Mouse (Mus musculus) induced T-regulatory cell, adult 2 months (primary cell): ENCODE results near the gene Frmd4b.

Experiments
- DNase-seq: peaks from one replicate; pipeline ENCODE4 v3.0.0-alpha.2; 2012; ENCODE audit warnings: low read depth

Gene Frmd4b

DNA sequence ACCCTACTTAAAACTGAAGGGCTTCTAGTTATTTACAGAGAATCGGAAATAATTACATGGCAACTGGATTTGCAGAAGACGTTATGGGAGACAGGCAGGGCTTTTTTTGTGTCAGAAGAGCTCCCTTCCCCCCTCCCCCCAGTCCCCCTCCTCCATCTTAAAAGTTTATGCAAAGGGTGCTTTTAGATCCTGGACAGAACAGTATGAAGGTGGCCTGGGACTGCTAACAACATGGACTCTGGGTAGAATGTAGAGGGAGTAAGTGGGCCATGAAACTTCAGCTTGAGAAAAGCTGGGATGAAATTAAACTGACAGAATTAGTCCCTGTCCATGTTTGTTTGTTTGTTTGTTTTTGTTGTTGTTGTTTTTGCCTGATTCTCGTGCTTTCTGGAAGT is 304.8 kb downstream of the Frmd4b start:
- no peak for DNase-seq

DNA sequence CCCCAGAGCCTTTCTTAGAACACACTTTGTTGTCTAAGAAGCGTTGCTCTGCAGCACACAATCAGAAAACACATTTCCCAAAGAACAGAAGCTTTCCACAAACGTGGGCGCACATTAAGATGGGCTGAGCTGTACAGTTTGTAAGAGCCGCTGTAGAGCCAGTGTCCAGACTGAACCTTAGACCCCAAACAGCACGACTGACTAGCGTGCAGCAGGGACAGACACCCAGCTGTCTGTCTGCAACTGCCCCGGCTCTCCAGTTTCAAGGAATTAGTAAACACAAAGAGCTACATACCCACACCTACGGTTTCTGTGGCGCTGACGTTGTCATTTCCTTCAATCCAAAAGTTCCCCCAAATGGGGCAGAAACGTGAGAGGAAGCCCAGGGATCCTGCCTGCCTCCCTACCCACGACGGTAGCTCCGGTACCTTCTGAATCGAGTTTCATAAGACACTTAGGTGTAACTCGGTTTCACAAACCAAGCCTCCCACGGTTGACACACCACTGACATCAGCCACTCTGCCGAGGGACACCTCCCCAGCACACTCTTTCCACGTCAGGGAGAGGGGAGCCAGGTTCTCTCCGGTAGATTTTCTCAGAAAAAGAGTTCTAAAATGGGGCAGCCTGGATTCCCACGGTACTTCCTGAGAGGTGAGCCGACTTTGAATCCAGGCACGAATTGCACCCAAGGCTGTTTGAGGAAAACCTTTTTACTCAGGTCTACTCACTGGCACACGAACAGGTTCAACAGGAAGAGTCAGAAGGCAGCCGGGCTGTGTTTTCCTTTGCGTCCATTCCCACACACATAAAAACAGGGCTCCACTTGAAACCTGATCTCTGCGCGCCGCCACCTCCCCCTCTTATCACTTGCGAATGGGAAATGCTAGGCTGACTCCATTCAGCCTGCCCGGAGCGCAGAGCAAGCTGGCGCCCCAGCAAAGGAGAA is 305.5 kb downstream of the Frmd4b start:
- DNase-seq: peak; percentile 88

DNA sequence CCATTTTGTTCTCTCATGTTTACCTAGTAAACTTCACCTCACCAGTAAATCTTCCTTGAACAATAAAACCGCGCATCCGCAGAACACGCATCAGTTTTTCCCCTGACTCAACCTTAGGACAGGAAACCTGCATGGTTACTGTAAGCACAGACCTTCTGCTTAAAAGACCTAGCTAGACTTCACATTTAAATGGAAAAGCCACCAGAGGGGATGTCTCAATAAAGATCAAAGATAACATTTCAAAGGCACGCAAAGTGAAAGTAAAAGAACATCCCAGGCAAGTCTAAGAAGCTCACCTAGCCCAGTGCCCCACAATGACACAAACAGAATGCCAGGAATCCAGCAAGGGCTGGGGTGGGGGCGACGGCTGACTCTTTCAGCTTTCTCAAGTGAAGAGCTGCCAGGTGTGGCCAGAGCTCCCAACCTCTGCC is 306.4 kb downstream of the Frmd4b start:
- peak; percentile 90 for DNase-seq

DNA sequence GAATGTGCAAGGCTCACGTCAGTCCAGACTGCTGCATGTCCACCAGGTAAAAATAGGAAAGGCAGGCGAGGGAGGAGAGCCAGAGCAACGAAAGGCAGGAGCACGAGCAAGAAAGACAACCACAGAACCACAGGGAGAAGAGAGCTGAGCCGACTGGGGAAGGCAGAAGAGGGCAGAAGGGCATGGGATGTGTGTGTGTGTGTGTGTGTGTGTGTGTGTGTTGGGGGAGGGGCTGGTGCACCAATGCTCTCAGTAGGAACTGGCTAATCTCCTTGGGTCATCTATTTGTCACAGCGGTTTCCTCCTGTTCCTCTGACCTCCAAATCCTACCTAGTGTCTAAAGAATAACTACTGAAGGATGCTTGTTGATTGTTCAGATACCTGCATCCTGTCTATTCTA is 308.2 kb downstream of the Frmd4b start:
- DNase-seq: no peak

DNA sequence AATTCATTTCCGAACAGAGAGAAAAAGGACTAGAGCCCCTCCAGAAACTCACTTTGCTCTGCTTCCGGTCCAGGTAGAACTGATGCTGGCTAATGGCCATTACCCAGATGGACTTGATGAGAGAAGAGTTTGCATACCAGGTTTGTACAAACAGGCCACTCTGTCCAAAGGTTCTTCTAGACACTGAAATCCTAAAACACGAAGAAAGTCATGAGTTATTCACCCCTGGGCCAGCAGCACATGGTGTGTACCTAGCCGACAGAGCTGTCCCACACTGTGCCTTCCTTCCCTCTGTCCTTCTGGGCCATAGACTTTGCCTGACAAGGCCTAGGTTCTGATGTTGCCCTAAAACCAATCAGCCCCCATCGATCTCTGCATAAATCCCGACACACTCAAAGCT is 308.8 kb downstream of the Frmd4b start:
- DNase-seq: no peak

DNA sequence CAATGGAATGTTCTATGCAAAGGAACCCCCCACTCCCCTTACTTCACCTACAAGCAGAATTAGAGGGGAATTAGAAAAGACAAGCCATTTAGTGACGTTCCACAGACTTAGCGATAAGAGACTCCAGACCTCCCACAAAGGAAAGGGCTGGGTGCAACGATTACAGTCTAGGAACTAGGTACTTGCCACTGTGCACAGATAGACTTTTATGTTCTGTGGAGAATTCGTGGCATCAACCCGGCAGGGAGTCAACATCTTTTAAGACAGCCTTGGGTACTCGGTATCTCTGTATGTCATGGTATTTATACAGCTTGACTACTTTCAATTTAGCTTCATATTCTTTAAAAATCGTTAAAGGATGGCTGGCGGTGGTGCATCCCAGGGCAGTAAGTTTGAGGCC is 310.1 kb downstream of the Frmd4b start:
- DNase-seq: no peak

DNA sequence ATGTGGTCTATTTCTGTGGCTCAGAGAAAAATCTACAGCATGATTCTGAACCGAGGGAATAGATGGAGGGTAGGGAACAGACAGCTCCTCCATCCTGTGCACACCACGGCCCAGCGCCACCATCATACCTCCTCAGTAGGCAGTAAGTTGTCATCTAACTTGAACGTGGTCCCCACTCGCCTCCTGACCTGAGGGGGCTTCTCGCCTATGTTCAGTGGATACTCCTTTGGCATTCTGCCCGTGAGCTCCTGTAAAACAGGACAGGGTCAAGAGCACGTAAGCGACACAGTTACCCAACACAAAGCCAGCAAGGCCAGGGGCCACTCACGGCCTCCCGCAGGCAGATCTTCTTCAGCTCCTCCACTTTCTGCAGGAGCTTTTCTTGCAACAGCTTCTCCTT is 311.0 kb downstream of the Frmd4b start:
- no peak for DNase-seq

DNA sequence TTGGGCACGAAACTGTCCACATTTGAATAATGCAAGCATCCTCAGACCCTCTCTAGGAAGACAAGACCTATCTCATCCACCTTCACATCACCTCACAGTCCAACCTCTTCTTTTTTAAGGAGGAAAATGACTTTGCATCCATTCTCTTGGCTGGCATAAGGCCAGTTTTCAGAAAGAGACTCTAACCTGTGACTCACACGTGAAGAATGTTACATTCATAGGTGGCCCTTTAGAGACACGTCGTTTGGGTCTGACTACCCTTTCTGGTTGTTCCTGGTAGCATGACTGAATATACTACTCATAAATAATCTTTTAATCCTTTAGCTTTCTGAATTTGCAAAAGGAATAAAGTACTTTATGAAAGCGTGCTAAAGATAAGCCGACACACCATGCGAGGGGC is 311.9 kb downstream of the Frmd4b start:
- DNase-seq: no peak

DNA sequence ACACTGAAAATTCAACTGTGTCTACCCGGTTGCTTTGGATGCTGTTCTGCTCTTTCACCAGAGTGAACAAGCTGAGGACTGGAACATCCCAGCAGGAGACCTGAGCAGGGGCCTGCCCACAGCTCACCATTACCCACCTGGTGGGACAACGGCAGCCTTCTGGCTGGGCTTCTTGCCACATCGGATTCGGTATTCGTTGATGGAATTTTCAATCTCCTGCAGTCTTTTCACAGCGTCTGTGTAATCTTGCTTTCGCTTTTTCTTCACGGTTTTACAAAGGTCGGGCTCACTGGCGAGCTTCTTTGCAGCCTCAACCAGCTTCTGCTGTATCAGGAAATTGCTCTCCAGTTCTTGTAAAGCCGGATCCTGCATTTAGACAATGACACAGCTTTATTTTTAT is 312.3 kb downstream of the Frmd4b start:
- no peak for DNase-seq

DNA sequence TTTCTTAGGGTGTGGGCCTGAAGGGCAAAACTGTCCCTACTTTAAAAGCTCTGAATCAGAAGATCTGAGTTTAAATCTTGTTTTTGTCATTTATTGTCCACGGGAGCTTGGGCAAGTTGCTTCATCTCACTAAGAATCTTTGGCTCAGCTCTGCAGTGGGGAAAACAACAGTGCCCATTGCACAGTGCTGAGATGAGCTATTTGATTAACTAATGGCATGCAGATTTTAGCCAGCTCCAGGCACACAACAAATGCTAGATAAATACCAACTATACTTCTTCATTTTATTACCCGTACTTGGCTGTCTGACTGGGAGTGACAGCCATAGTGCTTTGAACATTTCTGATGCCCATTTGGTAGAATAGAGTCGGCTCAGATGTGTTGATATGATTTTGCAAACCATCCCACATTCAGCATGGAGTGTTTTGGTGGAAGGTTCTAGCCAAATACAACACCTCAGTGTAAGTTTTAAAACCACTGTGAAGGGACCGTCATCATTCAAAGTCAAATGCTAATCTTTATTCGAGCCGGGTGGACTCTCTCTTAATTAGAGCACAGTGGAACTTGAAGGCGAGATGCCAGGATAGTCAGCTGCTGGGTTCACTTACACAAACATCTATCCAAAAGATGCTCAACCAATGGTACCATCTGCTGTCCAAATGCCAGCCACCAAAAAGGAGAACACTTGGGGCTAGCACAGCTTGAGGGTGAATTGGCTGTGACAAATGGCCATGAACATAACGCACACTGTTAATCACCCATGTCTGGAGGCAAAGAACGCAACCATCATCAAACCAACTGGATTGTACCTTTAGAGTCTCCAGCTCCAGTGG is 313.8 kb downstream of the Frmd4b start:
- no peak for DNase-seq

DNA sequence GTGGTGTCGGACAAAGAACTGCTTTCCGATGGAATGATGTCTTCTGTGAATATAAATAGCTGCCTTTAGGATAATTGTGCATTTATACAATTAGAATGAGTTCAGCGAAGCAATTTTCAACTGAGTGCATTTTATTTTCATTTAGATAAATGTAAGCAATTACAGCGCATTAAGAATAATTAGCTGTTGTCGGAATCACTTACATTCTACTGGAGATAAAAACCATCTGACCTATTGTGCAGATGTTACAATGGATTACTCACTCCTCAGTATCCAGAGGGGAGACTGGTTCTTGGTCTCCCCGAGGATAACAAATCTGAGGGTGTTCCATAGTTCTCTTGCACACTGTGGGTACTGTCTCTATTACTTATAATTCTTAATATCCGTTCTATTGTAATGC is 315.0 kb downstream of the Frmd4b start:
- DNase-seq: no peak

DNA sequence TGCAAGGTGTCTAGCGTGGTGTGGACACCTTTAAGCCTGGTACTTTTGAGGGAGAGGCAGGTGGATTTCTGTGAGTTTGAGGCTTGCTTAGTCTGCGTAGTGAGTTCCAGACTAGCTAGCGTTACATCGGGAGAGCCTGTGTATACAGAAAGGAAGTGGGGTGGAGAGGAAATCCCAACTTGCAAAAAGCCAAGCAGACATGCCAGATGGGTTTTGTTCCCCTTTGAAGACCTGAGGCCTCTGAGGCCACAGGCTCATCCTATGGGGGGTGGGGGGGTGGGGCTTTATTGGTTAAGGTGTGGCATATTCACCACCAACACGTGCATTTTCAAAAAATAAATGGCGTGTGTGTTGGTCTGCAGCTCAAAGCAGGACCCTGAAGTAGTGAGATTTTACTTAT is 316.7 kb downstream of the Frmd4b start:
- DNase-seq: no peak

DNA sequence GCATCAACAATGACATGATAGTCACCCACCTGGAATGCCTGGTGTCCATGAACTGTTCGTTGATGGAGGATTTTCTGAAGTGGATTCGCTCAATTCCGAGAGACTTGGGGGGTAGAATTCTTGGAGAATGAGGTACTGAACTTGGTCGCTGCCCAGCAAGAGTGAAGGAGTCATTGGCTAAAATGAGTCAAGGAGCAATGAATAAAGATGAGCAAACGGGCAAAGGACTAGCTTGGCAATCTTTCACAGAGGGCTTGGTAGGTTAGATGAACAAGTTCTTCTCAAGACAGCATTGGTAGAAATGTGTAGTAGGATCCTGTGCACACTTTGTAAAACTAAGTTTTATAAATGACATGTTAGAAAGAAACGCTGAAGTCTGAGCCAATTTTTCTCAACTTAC is 317.2 kb downstream of the Frmd4b start:
- DNase-seq: no peak

DNA sequence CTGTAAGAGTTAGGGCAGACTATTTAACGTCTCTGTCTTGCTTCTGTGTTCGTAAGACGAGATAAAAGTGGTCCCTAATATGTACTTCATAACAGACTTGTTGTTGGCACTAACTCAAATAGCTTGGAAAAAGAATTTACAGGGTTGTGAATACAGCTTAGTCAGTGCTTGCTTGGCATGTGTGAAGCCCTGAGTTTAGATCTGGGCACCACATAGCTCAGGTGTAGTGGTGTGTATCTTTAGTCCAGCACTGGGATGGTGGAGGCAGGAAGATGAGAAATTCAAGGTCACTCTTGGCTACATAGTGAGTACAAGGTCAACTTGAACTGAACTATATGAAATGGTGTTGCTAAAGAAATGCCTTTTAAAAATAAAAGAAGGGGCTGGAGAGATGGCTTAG is 320.2 kb downstream of the Frmd4b start:
- no peak for DNase-seq

DNA sequence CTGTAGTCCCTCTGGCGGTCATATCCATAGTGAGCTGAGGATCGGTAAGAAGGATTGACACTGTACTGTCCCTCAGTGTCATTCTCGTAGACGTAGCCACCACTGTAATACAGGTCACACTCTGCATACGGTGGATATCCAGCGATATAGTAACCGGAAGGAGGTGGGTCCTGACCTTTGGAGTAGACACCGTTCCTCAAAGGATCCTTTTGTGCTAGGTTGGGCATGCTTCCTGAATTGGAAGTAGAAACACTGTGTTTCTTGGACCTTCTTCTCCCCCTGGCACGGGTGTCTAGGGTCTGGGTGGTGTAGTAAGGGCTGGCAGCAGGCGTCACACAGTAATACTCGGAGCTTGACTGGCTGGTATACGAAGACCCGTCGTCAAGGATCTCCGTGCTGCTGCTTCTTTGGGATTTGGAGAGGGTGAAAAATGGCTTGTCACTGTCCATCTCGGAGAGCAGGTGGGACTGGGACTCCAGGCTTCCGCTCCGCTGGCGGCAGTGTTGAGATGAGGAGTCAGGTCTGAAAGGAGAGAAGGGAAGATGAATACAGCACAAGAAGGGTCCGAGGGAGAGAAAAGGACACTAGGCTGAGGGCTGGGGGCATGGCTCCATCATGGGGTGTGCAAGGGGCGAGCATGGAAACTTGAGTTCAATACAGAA is 321.3 kb downstream of the Frmd4b start:
- DNase-seq: no peak

DNA sequence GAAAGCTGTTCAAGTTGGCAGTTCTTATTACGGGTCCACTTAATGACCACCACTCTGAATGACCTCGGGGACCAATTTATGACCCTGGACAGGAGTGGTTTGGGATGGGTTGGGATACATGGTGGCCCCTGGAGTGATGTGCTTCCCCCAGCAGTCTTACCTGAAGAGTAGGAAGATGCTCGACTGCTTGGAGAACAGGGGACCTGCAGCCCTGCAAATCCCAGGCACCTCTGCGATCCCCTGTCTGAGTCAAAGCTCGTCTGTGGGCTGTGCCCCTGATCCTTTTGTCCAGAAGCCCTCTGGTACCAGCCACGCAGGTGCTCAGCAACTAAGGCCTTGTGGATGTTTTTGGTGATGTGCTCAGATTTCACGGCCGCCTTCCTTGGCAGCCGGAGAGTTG is 321.9 kb downstream of the Frmd4b start:
- DNase-seq: no peak

DNA sequence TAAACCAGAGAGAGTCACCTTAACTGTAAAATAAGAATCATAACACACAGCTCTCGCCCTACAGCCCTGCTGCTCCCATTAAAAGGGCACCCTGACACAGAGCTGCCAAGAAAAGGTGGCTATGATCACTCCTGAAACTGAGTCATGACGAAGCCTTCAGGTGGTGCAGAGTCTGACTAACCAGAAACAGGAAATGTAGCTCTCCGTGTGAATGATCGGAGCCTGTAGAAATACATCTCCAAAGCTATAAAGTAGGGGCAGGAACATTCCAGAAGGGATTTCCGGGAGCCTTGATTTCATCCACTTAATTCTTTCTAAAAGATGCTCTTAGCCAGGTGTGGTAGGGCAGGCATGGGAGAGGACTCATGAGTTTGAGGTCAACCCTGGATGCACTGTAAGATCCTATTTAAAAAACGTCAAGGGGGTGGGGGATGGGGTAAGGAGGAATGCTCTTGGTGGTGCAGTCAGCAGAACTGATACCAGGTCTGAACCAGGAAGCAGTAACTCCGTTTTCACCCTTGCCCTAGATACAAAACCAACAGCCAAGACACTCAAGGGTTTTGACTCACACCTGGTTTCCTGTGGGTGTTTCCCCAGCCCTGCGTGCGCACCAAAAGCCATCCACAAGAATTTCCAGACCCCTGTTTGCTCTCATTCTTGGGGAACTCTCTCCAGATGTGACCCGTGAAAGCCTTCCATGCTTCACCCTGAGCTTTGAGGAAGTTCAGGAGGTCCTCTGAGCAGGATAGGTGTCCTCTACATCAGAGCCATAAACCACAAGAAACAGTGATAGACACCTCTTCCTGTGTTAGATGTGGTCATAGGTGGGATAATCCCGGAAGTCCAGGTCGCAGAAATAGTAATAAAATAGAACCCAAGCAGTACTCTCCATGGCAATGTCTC is 323.4 kb downstream of the Frmd4b start:
- DNase-seq: peak; percentile 93

DNA sequence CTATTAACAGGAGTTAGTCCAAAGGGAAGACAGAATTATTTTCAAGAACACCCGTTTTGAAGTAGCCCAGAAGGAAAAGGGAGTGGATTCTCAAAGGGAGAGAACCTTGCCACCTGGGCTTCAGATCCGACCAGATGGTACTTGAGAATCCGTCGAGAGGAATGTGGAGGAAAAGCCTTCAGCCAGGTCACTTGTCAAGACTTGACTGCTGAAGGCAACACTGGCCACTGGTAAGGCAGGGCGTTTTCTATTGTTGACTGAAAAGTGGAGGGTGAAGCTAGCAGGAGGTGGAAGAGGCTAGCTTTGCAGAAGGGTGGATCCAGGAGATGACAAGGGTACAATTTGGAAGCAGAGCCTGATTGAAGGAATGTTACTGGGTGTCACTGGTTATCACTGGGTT is 324.4 kb downstream of the Frmd4b start:
- DNase-seq: no peak

DNA sequence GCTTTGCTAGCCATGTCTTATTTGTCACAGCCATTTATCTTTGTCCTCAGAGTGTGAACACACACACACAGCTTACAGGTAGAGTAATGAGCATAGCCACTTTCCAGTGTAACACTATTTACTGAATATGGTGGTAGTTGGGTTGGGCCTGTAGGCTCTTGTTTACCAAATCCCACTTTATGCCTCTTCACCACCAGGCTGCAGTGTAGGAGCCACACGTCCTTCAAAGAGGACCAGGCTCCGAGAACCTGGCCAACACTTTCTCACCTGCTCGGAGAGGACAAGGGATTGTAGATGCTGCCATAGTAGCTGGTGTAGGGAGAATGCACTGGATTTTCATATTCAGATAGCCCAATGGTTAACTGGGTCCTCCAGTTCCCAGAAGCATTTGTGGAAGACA is 325.2 kb downstream of the Frmd4b start:
- no peak for DNase-seq

DNA sequence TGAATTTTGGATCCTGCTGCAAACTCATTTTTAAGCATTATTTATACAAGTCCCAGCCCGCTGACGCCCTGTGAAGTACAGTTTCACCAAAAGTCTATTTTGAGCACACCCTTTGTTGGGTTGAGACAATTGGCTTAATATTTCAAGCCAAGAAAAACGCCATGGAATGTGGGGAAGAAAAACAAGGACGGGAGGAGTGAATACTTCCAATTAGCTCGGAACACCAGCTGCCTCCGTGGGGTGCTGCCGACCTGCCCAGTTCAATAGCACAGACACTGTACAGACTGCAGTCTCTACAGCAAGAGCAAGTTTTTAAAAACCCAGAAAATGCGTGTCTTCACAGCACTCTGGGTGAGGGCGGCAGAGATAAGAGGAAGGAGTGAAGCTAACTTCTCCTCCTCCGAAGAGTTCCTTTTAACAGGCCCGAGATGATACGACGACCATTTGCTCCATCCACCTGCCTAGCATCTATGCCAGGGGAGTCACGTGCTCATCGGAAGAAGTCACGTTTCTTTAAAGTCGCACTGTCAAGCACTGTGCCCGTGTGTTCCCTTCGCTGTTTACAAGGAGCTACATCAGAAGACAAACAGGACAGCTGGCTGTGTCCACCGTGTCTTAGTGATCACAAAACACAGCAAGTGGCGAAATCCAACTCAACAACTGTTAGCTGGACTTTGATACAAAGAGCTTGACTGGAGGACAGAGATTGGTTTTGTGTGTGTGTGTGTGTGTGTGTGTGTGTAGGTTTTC is 326.0 kb downstream of the Frmd4b start:
- no peak for DNase-seq

DNA sequence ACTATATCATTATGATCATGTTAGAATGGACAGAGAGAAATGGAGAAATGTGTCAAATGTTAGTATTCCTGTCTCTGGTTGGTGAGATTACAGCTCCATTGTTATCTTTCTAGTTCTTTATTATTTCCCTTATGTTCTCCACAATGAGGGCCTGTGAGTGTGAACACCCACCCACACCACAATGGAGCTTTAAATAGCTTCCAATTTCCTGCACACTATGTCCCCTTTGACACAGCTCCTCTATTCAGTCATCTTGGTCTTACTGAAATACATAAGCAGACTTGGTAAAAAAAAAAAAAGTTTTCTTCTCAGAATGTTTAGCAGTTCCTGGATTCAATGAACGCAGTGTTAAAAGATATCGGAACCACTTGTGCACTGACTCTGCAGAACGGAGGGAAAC is 326.7 kb downstream of the Frmd4b start:
- DNase-seq: no peak
